Mouse (Mus musculus) kidney, adult 2 months (tissue): ENCODE results near the gene Adamts3. TPM values are rescaled to one million over a fixed set of nuclear protein-coding genes. Genes with fewer than 3 reads are reported as not detected.

Source experiments
- DNase-seq: peaks from one replicate; pipeline ENCODE4 v3.0.0; 2021
- H3K27ac ChIP-seq: fragments of 200-500 bp; 2 replicates; pipeline ENCODE4 v1.5.1; 2012; ENCODE audit warnings: low read depth, low read length, control low read depth, inconsistent platforms; ENCODE audit not compliant: insufficient read depth
- H3K27me3 ChIP-seq: fragments of 200-500 bp; replicated peaks from 2 replicates; pipeline ENCODE4 v1.6.1; 2012; ENCODE audit warnings: mild to moderate bottlenecking, moderate library complexity, low read length, inconsistent platforms; ENCODE audit not compliant: control insufficient read depth, insufficient read depth
- H3K36me3 ChIP-seq: fragments of 200-500 bp; 2 replicates; pipeline ENCODE4 v1.6.1; 2012; ENCODE audit warnings: mild to moderate bottlenecking, moderate library complexity, low read length, inconsistent platforms; ENCODE audit not compliant: control insufficient read depth, insufficient read depth
- H3K4me1 ChIP-seq: fragments of 200-500 bp; 2 replicates; pipeline ENCODE4 v1.6.1; 2011; ENCODE audit warnings: low read length; ENCODE audit not compliant: control insufficient read depth, insufficient read depth
- H3K4me3 ChIP-seq: fragments of 200-500 bp; 2 replicates; pipeline ENCODE4 v1.5.1; 2011; ENCODE audit warnings: mild to moderate bottlenecking, low read depth, low read length, control low read depth; ENCODE audit not compliant: insufficient read depth
- CTCF ChIP-seq: fragments of 200-500 bp; conservative IDR thresholded peaks from 2 replicates; pipeline ENCODE4 v1.5.1; 2011; ENCODE audit warnings: low read depth, mild to moderate bottlenecking, control low read depth, low read length, moderate library complexity, mixed read lengths; ENCODE audit not compliant: insufficient read depth, insufficient read length
- POLR2A ChIP-seq: fragments of 200-500 bp; IDR thresholded peaks from one replicate; pipeline ENCODE4 v1.6.1; 2011; ENCODE audit warnings: low read depth, low read length, control low read depth
- WGBS: fragments of 180-500 bp; shearing (Covaris S2); methylation state at CpG from one replicate; pipeline ENCODE4 v1.1.7; 2018; 5-methylcytosine and 5-hydroxymethylcytosine counted together
- polyA plus RNA-seq: library from polyadenylated mRNA; depleted of rRNA; stranded (reverse); fragments of >200 nt; gene quantifications from 2 replicates; pipeline ENCODE4 v1.2.3, GENCODE M21; 2012

Gene Adamts3
- polyA plus RNA-seq, 1 experiment: 0.39 TPM

GRCm38 (mm10) chr5:89778610-89779009, 104.5 kb downstream of the Adamts3 start:
- no peak for TF ChIP-seq CTCF
- no peak for TF ChIP-seq POLR2A
- Histone ChIP-seq H3K36me3 (no peaks in the 10 kb centered on the region), H3K27me3 (no peaks in the 10 kb centered on the region), H3K4me1 (no peaks in the 10 kb centered on the region), H3K4me3 (no peak overlapping the region), H3K27ac (no peak overlapping the region)
- no peak for DNase-seq
- 10% methylated on average over 2 of the region's 2 CpGs for WGBS

DNA sequence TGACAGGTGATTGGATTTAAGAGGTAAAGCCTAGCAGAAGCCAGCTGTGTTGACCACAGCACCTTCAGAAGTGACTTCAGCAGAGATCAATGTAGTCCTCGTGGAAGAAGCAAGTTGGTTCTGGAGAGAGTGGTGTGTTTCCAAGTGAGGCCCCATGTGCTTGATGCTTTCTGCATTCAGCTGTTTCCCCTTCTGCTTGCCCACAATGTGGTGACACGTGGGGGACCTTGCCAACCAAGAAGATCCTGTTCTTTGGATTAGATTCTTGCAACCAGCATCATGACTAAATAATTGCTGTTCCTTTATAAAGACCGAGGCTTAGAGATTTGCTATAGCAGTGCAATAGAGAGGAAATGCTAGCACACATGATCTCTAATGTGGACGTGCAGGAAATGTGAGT, 105.7 kb downstream of the Adamts3 start:
- no peaks in the 10 kb centered on the region for H3K4me1 ChIP-seq
- H3K27me3 ChIP-seq: no peaks in the 10 kb centered on the region
- H3K36me3 ChIP-seq: no peaks in the 10 kb centered on the region
- DNase-seq: no peak
- H3K27ac ChIP-seq: no peak overlapping the region
- TF ChIP-seq POLR2A: no peak
- no peak for TF ChIP-seq CTCF
- H3K4me3 ChIP-seq: no peak overlapping the region
- 40% methylated on average over 4 of the region's 4 CpGs for WGBS

DNA sequence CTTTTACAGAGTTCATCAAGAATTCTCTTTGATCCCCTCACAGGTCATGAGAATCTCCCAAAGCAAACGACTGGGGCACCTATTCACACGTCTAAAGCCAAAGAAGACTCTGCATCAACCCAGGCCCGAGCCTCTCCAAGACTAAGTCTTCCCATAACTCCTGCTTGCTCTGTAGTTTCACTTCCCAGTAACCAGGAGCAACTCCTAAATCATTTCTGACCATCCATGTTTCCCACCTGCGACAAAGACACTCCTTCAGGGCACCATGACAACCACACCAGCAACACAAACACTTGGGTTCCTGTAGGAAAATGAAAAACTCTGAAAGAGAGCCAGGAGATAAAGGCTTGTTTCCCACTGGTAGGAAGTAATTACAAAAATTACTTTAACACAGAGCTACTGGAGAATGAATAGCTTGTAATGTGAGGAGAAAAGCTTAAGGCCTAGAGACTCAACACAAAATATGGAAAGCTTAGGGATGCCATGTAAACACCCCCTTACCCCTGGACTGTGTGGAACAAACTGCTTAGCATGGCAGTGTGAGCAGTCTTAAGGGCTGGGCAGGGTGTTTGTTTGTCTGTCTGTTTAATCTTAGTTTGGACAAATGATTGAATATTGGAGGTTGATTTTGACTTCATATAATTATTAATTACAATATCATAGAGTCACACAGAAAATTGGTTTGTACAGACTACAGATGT, 112.3 kb downstream of the Adamts3 start:
- Histone ChIP-seq H3K27ac (no peak overlapping the region), H3K36me3 (no peaks in the 10 kb centered on the region), H3K4me1 (no peaks in the 10 kb centered on the region), H3K4me3 (no peak overlapping the region), H3K27me3 (no peaks in the 10 kb centered on the region)
- no peak for DNase-seq
- WGBS: 56% methylated on average over 4 of the region's 4 CpGs
- TF ChIP-seq POLR2A (no peak), CTCF (no peak)

GRCm38 (mm10) chr5:89763189-89764187, 119.6 kb downstream of the Adamts3 start:
- no peak overlapping the region for H3K4me3 ChIP-seq
- H3K27me3 ChIP-seq: no peaks in the 10 kb centered on the region
- H3K27ac ChIP-seq: no peak overlapping the region
- peaks cover 2% of the 10 kb centered on the region; the same call in 1 of the 2 replicates for H3K4me1 ChIP-seq
- DNase-seq: no peak
- no peaks in the 10 kb centered on the region for H3K36me3 ChIP-seq
- WGBS: 19% methylated on average over 11 of the region's 11 CpGs
- TF ChIP-seq POLR2A (no peak), CTCF (no peak)

DNA sequence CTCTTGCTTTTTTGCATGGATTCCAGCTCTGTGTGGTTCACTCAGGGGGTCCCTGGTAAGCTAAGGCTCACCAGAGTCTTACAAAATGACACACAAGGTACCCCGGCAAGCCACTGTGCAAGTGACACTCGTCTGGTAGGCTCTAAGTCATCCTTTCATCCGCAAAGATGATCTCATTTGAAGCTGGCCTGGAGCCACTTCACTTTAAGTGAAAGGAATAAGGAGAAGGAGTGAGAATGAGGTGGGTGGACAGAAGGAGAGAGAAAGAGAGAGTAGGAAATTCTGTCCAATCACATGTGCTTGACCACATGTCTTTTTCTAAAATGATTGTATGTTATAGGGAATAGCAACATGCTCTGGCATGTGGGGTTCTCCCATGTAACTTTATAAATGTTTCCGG, 122.8 kb downstream of the Adamts3 start:
- H3K4me3 ChIP-seq: no peak overlapping the region
- DNase-seq: no peak
- H3K36me3 ChIP-seq: no peaks in the 10 kb centered on the region
- H3K27me3 ChIP-seq: no peaks in the 10 kb centered on the region
- TF ChIP-seq CTCF: no peak
- TF ChIP-seq POLR2A: no peak
- peaks cover 2% of the 10 kb centered on the region; the same call in 1 of the 2 replicates for H3K4me1 ChIP-seq
- WGBS: 92% methylated on average over 4 of the region's 4 CpGs
- no peak overlapping the region for H3K27ac ChIP-seq

GRCm38 (mm10) chr5:89751836-89752235, 131.3 kb downstream of the Adamts3 start:
- WGBS: 86% methylated on average over 2 of the region's 2 CpGs
- Histone ChIP-seq H3K4me1 (no peaks in the 10 kb centered on the region), H3K27me3 (no peaks in the 10 kb centered on the region), H3K36me3 (no peaks in the 10 kb centered on the region), H3K27ac (no peak overlapping the region), H3K4me3 (no peak overlapping the region)
- no peak for DNase-seq
- TF ChIP-seq POLR2A: no peak
- TF ChIP-seq CTCF: no peak

- TF ChIP-seq POLR2A (no peak), CTCF (no peak)
- Histone ChIP-seq H3K4me1 (no peaks in the 10 kb centered on the region), H3K36me3 (no peaks in the 10 kb centered on the region), H3K27me3 (no peaks in the 10 kb centered on the region), H3K4me3 (no peak overlapping the region), H3K27ac (no peak overlapping the region)
- no peak for DNase-seq
- WGBS: 84% methylated on average over 2 of the region's 2 CpGs
These were observed 134.8 kb downstream of the Adamts3 start for GRCm38 (mm10) chr5:89748185-89748884.
